Mouse (Mus musculus) limb, embryonic 10.5 days (tissue): ENCODE results near the gene Spata17. TPM values are rescaled to one million over a fixed set of nuclear protein-coding genes. Genes with fewer than 3 reads are reported as not detected.

ENCODE experiments used
- DNase-seq: peaks from one replicate; pipeline ENCODE4 v3.0.0-alpha.2; 2017; ENCODE audit warnings: low spot score
- H3K27ac ChIP-seq: fragments of 300-500 bp; sonication (generic); 2 replicates; pipeline ENCODE4 v1.5.1; 2016; ENCODE audit warnings: mild to moderate bottlenecking
- H3K27me3 ChIP-seq: fragments of 300-500 bp; sonication (generic); 2 replicates; pipeline ENCODE4 v1.6.1; 2016; ENCODE audit warnings: low read depth, mild to moderate bottlenecking; ENCODE audit not compliant: poor library complexity, severe bottlenecking
- H3K36me3 ChIP-seq: fragments of 300-500 bp; sonication (generic); 2 replicates; pipeline ENCODE4 v1.6.1; 2016; ENCODE audit warnings: mild to moderate bottlenecking, moderate library complexity
- H3K4me1 ChIP-seq: fragments of 300-500 bp; sonication (generic); 2 replicates; pipeline ENCODE4 v1.6.1; 2016
- H3K4me3 ChIP-seq: fragments of 300-500 bp; sonication (generic); 2 replicates; pipeline ENCODE4 v1.5.1; 2016; ENCODE audit warnings: mild to moderate bottlenecking, moderate library complexity
- H3K9me3 ChIP-seq: fragments of 300-500 bp; sonication (generic); replicated peaks from 2 replicates; pipeline ENCODE4 v1.6.1; 2016; ENCODE audit warnings: mild to moderate bottlenecking
- WGBS: fragments of 180-500 bp; shearing (Covaris S2); methylation state at CpG from one replicate; pipeline ENCODE4 v1.1.7; 2016; 5-methylcytosine and 5-hydroxymethylcytosine counted together
- polyA plus RNA-seq: library from polyadenylated mRNA; unstranded; fragments of >200 nt; fragmentation: Nextera tagmentation; extraction: Ambion mirVana; gene quantifications from 2 replicates; pipeline ENCODE4 v1.2.1, GENCODE M21; 2016

Gene Spata17
- 0.89 and 1.4 TPM in 2 replicates for polyA plus RNA-seq

DNA sequence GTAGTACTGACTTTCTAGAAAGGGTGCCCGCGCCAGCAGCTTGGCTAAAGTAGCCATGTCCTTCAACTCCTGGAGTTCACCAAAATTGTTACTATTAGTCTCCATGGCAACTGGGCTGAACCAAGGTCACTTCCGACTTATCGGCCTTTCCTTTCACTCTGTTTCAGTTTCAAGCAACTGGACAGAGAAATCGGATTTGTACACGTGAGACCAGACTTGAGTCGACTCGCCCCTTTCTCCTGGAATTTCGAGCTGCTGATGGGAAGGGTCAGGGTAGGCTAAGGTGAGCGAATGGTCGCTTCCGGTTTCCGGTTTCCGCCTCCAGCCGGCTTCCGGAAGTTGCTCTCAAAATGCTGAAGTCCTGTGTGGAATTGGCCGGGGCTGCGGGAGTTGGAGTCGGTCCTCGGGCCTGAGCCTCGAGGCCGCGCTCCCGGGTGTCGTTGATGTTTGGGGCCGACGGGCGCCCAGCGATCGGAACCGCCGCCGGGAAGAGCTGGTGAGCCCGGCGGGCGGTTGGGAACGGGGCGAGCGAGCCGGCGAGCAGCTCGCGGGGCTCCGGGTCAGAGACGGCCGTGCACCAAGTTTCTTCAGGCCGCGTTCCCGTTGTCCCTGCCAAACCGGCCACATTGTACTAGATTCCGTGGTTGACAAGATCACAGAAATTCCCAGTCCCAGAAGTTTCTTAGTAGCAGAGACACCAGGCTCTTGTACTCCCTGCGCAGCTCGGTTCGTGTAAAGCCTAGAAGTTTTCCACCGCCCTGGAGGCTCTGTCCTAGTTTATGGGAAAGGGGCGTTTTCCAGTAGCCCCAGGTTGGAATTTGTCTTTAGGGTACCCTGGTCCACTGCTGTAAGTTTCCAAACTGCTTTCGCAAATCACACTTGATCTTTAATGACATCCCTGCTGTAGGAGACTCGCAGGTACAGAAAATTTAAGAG lies at the start of gene Spata17, which contains the start of gene Gpatch2:
Spata17 (minus strand) TSS at position 285 of the 936 bp plus-strand sequence.
Gpatch2 (plus strand) TSS at position 328 of the 936 bp plus-strand sequence.
- Histone ChIP-seq H3K27me3 (no peaks in the 10 kb centered on the region), H3K36me3 (no peaks in the 10 kb centered on the region), H3K4me1 (peaks cover 5% of the 10 kb centered on the region), H3K4me3 (peak within 1 kb of the TSS; percentile 89), H3K9me3 (no peaks in the 10 kb centered on the region), H3K27ac (peak within 1 kb of the TSS; percentile 92)
- peak; percentile 90 for DNase-seq
- 1% methylated on average over 58 of the region's 58 CpGs for WGBS

DNA sequence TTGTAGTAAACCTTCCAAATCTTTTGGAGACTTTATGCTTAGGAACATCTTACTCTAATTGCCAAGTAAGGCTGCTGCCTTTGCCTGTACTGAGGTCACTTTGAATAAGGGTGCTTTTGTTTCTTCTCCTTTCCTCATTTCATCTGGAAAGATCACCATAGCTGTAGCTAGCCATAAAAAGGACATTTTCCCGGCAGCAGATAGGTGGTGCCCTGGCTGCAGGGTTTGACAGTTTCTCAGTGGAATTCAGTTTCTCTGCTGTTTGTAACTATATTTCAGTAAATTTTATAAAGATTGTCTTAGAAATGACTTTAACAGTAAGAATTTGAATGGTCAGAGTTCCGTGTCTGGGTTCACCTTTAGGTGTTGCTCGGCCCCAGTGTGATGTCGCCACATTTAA lies 43.5 kb upstream of the Spata17 start:
- Histone ChIP-seq H3K4me3 (no peak overlapping the region), H3K27ac (no peak overlapping the region), H3K4me1 (no peaks in the 10 kb centered on the region), H3K27me3 (no peaks in the 10 kb centered on the region), H3K36me3 (0 out of 2 replicates have a peak, but pooled peaks cover 3% of the 10 kb centered on the region), H3K9me3 (no peaks in the 10 kb centered on the region)
- no peak for DNase-seq
- WGBS = 88% methylated on average over 4 of the region's 4 CpGs

DNA sequence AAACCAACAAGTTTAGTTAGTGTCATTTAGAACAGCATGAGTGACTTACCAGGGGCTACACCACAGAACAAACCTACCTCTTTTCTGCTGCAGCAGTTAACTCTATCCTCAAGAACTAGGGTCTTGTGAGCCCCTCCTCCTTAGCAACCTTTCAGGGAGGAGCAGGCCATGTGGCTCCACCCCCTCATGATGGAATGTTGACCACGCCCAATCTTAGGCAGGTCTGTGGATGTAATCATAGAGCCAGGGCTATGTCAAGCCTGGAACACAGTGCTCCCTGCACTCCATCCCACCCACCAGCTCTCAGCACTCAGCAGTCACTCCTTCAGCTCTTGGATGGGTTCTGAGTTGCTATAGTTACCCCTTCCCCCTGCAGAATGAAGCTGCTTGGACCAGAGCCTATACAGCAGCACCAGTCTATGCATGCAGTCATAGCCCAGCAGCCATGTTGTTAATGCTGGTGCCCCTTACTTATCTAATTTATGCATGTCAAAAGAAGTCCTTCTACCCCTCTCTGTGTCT lies 35.5 kb upstream of the Spata17 start:
- 86% methylated on average over 1 of the region's 1 CpGs for WGBS
- no peak overlapping the region for H3K4me3 ChIP-seq
- no peaks in the 10 kb centered on the region for H3K9me3 ChIP-seq
- no peaks in the 10 kb centered on the region for H3K4me1 ChIP-seq
- H3K27me3 ChIP-seq = no peaks in the 10 kb centered on the region
- no peak overlapping the region for H3K27ac ChIP-seq
- H3K36me3 ChIP-seq = peaks cover 10% of the 10 kb centered on the region; the same call in 1 of the 2 replicates
- DNase-seq = no peak

- H3K27ac ChIP-seq = no peak overlapping the region
- WGBS = 90% methylated on average over 5 of the region's 5 CpGs
- H3K9me3 ChIP-seq = no peaks in the 10 kb centered on the region
- DNase-seq = no peak
- H3K27me3 ChIP-seq = no peaks in the 10 kb centered on the region
- H3K4me1 ChIP-seq = no peaks in the 10 kb centered on the region
- H3K36me3 ChIP-seq = peaks cover 2% of the 10 kb centered on the region; the same call in 1 of the 2 replicates
- no peak overlapping the region for H3K4me3 ChIP-seq
Measured at GRCm38 (mm10) chr1:187244734-187245133, 29.5 kb upstream of the Spata17 start.

DNA sequence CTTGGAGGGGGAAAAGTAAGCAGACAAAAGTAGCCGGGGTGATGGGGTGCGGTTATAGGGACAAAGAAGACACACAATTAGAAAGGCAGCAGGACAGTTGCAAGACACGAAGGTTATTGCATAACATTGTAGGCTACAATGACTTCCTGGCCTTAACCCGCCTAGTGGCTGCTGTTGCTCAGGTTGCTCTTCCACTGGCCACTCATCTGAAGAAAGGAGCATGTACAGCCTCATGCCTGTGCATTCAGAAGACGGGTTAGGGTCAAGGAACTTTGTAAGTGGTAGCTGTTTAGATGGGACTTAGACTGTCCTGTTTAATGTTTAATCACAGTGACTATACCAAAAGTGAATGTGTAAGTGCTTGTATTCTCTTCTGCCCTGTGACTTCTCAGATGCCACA lies 26.1 kb upstream of the Spata17 start:
- Histone ChIP-seq H3K27ac (no peak overlapping the region), H3K4me1 (no peaks in the 10 kb centered on the region), H3K9me3 (no peaks in the 10 kb centered on the region), H3K4me3 (no peak overlapping the region), H3K27me3 (no peaks in the 10 kb centered on the region), H3K36me3 (peaks cover 11% of the 10 kb centered on the region)
- 94% methylated on average over 5 of the region's 5 CpGs for WGBS
- DNase-seq = no peak

DNA sequence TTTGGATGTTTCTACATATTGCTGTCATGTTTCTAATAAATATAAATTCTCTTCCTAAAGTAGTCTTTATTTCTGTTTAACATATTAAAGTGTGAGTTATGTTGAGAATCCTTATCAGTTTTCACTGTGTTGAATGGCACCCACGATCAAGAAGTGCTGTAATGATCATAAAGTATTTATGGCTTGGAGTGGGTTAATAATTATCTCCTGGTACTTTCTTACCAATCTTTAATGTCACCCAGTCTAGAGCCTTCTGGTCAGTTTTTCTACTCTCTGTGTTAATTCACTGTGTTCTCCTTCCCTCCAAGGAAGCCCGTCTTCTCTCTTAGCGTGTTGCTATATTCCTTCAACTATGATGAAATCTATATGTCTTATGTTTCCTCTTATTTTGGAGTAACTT lies 25.0 kb upstream of the Spata17 start:
- H3K27me3 ChIP-seq = no peaks in the 10 kb centered on the region
- WGBS = 95% methylated on average over 3 of the region's 3 CpGs
- DNase-seq = no peak
- H3K9me3 ChIP-seq = no peaks in the 10 kb centered on the region
- H3K27ac ChIP-seq = no peak overlapping the region
- peaks cover 15% of the 10 kb centered on the region for H3K36me3 ChIP-seq
- H3K4me3 ChIP-seq = no peak overlapping the region
- no peaks in the 10 kb centered on the region for H3K4me1 ChIP-seq

GRCm38 (mm10) chr1:187238061-187238460 lies 22.8 kb upstream of the Spata17 start:
- Histone ChIP-seq H3K4me3 (no peak overlapping the region), H3K9me3 (no peaks in the 10 kb centered on the region), H3K27me3 (no peaks in the 10 kb centered on the region), H3K27ac (no peak overlapping the region), H3K36me3 (peaks cover 26% of the 10 kb centered on the region), H3K4me1 (peaks cover 6% of the 10 kb centered on the region)
- DNase-seq = no peak
- WGBS = 92% methylated on average over 4 of the region's 4 CpGs

DNA sequence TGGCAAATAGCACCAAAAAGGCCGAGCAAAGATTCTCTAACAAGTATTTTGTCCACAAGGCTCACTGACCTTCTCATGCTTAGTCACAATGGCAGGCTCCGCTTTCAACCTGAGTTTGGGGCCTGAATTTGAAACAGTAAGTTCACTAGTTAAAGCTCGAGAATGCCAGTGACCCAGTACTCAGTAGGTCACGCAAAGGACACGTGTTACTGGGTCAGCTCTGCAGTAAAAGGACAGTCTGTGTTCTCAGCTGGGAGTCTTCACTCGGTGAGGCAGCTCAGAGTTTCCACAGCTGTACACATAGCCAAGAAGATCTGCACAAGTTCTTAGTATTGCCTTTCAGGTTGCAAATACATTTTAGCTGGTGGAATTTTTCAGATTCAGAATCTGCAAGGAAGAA lies 21.0 kb upstream of the Spata17 start:
- Histone ChIP-seq H3K9me3 (no peaks in the 10 kb centered on the region), H3K4me3 (no peak overlapping the region), H3K27ac (no peak overlapping the region), H3K4me1 (peaks cover 8% of the 10 kb centered on the region), H3K36me3 (peaks cover 29% of the 10 kb centered on the region), H3K27me3 (no peaks in the 10 kb centered on the region)
- DNase-seq = no peak
- WGBS = 81% methylated on average over 6 of the region's 6 CpGs

DNA sequence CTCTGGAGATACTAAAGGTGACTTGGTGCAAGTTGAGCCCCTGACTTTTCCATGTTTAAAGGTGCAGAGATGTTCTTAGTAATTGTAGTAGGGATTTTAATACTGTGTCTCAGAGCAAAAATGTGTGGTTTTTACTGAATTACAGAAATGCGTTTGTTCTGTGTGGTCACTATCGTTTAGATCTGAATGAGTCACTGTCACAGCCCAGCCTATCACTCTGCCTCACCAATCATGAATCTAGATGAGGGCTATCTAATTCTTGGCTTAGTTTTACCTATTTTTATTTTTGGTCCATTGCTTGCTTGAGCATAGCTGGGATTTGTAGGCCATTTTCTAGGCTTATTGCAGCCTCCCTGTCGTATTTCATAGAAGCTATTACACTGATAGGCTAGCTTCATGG lies 19.9 kb upstream of the Spata17 start:
- peaks cover 8% of the 10 kb centered on the region for H3K4me1 ChIP-seq
- H3K4me3 ChIP-seq = no peak overlapping the region
- 95% methylated on average over 3 of the region's 3 CpGs for WGBS

GRCm38 (mm10) chr1:187232996-187233615 lies 17.8 kb upstream of the Spata17 start:
- Histone ChIP-seq H3K27me3 (no peaks in the 10 kb centered on the region), H3K4me1 (peaks cover 8% of the 10 kb centered on the region), H3K4me3 (no peak overlapping the region), H3K27ac (no peak overlapping the region), H3K36me3 (peaks cover 36% of the 10 kb centered on the region), H3K9me3 (no peaks in the 10 kb centered on the region)
- no peak for DNase-seq
- WGBS = 60% methylated on average over 7 of the region's 7 CpGs

More for the DNA sequence above, 19.9 kb upstream of the Spata17 start:
- Histone ChIP-seq H3K36me3 (peaks cover 30% of the 10 kb centered on the region), H3K27ac (no peak overlapping the region), H3K27me3 (no peaks in the 10 kb centered on the region), H3K9me3 (no peaks in the 10 kb centered on the region)
- DNase-seq = no peak

GRCm38 (mm10) chr1:187232196-187232955 lies 17.1 kb upstream of the Spata17 start:
- peaks cover 8% of the 10 kb centered on the region for H3K4me1 ChIP-seq
- no peak overlapping the region for H3K4me3 ChIP-seq
- 89% methylated on average over 14 of the region's 14 CpGs for WGBS
- no peak for DNase-seq
- no peaks in the 10 kb centered on the region for H3K27me3 ChIP-seq
- H3K36me3 ChIP-seq = peaks cover 37% of the 10 kb centered on the region
- H3K9me3 ChIP-seq = no peaks in the 10 kb centered on the region
- no peak overlapping the region for H3K27ac ChIP-seq

GRCm38 (mm10) chr1:187230255-187230654 lies 15.0 kb upstream of the Spata17 start:
- peaks cover 8% of the 10 kb centered on the region for H3K4me1 ChIP-seq
- H3K9me3 ChIP-seq = no peaks in the 10 kb centered on the region
- H3K4me3 ChIP-seq = no peak overlapping the region
- peaks cover 47% of the 10 kb centered on the region for H3K36me3 ChIP-seq
- DNase-seq = no peak
- H3K27me3 ChIP-seq = no peaks in the 10 kb centered on the region
- no peak overlapping the region for H3K27ac ChIP-seq
- 84% methylated on average over 5 of the region's 5 CpGs for WGBS
